In the genomic region with DNA sequence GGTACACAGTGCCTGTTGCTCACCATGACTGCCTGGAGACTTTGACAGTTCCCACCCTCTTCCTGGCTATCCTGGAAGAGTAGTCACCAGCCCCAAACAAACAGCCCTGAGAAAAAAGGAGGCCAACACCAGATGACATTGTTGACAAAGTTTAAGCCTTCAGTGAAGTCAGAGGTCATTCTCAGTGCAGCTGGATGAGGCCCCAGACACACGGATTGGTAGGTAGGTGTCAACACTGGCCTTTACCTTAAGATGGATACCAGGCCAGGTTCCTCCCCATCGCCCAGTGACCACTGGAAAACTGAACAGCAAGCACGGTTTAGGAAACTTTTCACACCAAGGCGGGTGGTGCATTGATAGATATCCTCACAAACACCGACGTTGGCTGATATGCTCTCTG, we compare ENCODE assay signal across 8 mouse cellular contexts. TPM values are rescaled to one million over a fixed set of nuclear protein-coding genes. Genes with fewer than 3 reads are reported as not detected.
DNase-seq lines count a peak whose midpoint lies in the region; ATAC-seq and TF ChIP-seq lines count a peak whose summit lies in the region.

No protein-coding gene starts in this region.

- no peaks in the 10 kb centered on the region for H3K27me3 ChIP-seq in kidney, embryonic 14.5 days (ENCODE audit: control insufficient read depth, insufficient read depth, low read length)
- no peaks in the 10 kb centered on the region for H3K27me3 ChIP-seq in hindbrain, embryonic 14.5 days (ENCODE audit: control insufficient read depth, insufficient read depth, low read length)
- no peaks in the 10 kb centered on the region for H3K27me3 ChIP-seq in midbrain, embryonic 14.5 days (ENCODE audit: control insufficient read depth, insufficient read depth, low read length)

- no peaks in the 10 kb centered on the region for H3K36me3 ChIP-seq in kidney, embryonic 14.5 days (ENCODE audit: control insufficient read depth, insufficient read depth, low read length)
- H3K36me3 ChIP-seq in hindbrain, embryonic 14.5 days (replicated peaks; ENCODE audit: control insufficient read depth, insufficient read depth): no peaks in the 10 kb centered on the region
- H3K36me3 ChIP-seq in midbrain, embryonic 14.5 days (ENCODE audit: control insufficient read depth, insufficient read depth, low read length): no peaks in the 10 kb centered on the region

- peak overlapping the region; percentile 42; the same call in 1 of the 2 replicates for H3K4me3 ChIP-seq in kidney, embryonic 14.5 days (ENCODE audit: low read length)
- peak overlapping the region; percentile 24 for H3K4me3 ChIP-seq in cortical plate, adult 2 months (ENCODE audit: insufficient read depth, low read length)
- H3K4me3 ChIP-seq in hindbrain, embryonic 14.5 days (replicated peaks; ENCODE audit: low read length): peak overlapping the region; percentile 34
- peak overlapping the region; percentile 45 for H3K4me3 ChIP-seq in midbrain, embryonic 14.5 days (replicated peaks; ENCODE audit: low read depth, low read length)

- no peak for TF ChIP-seq POLR2A in cortical plate, adult 2 months (IDR thresholded peaks at IDR 0.05; ENCODE audit: extremely low read depth, insufficient read depth, low read length)

- TF ChIP-seq CTCF in cortical plate, adult 2 months (IDR thresholded peaks at IDR 0.05; ENCODE audit: extremely low read depth, insufficient read depth, low read length): no peak

- peaks cover 18% of the 10 kb centered on the region for H3K4me1 ChIP-seq in kidney, embryonic 14.5 days (ENCODE audit: control insufficient read depth, insufficient read depth, low read length)
- H3K4me1 ChIP-seq in cortical plate, adult 2 months (ENCODE audit: control insufficient read depth, insufficient read depth, low read length): peaks cover 6% of the 10 kb centered on the region
- H3K4me1 ChIP-seq in hindbrain, embryonic 14.5 days (replicated peaks; ENCODE audit: control insufficient read depth, insufficient read depth, low read length): peaks cover 14% of the 10 kb centered on the region; the same call in 1 of the 2 replicates
- H3K4me1 ChIP-seq in midbrain, embryonic 14.5 days (ENCODE audit: control insufficient read depth, insufficient read depth, low read length): peaks cover 40% of the 10 kb centered on the region

- H3K9ac ChIP-seq in kidney, embryonic 14.5 days (ENCODE audit: low read depth, low read length): peak overlapping the region; percentile 54; the same call in 1 of the 2 replicates
- H3K9ac ChIP-seq in hindbrain, embryonic 14.5 days: peak overlapping the region; percentile 59
- H3K9ac ChIP-seq in midbrain, embryonic 14.5 days (replicated peaks; ENCODE audit: low read length): peak overlapping the region; percentile 59

- no peak for ATAC-seq in kidney, embryonic 14.5 days (ENCODE audit: low FRiP score, low TSS enrichment)
- no peak for ATAC-seq in hindbrain, embryonic 14.5 days (ENCODE audit: low FRiP score)
- ATAC-seq in midbrain, embryonic 14.5 days (ENCODE audit: low FRiP score, low TSS enrichment): no peak

- no peak for DNase-seq in kidney, postnatal 10 days
- no peak for DNase-seq in hindbrain, embryonic 14.5 days (ENCODE audit: low spot score)
- no peak for DNase-seq in midbrain, embryonic 14.5 days
- DNase-seq in left cerebral cortex, adult 9 months (ENCODE audit: low spot score in 2 of 2): no peak
- no peak for DNase-seq in kidney, postnatal 14 days
- no peak for DNase-seq in spleen, postnatal 4 days (ENCODE audit: low spot score in 2 of 2)

- H3K4me2 ChIP-seq in kidney, embryonic 14.5 days (replicated peaks; ENCODE audit: low read depth, low read length): peak overlapping the region; percentile 70
- peak overlapping the region; percentile 63 for H3K4me2 ChIP-seq in hindbrain, embryonic 14.5 days (replicated peaks)
- peak overlapping the region; percentile 76 for H3K4me2 ChIP-seq in midbrain, embryonic 14.5 days (ENCODE audit: low read length)

- 26% methylated on average over 6 of the region's 6 CpGs for WGBS in kidney, embryonic 14.5 days
- WGBS in hindbrain, embryonic 14.5 days: 38% methylated on average over 6 of the region's 6 CpGs
- 33% methylated on average over 6 of the region's 6 CpGs for WGBS in midbrain, embryonic 14.5 days

- peak overlapping the region; percentile 74 for H3K27ac ChIP-seq in kidney, embryonic 14.5 days (ENCODE audit: low read depth, low read length)
- H3K27ac ChIP-seq in cortical plate, adult 2 months (ENCODE audit: insufficient read depth, low read length): peak overlapping the region; percentile 22; the same call in 1 of the 2 replicates
- peak overlapping the region; percentile 53; the same call in 1 of the 2 replicates for H3K27ac ChIP-seq in hindbrain, embryonic 14.5 days
- peak overlapping the region; percentile 80 for H3K27ac ChIP-seq in midbrain, embryonic 14.5 days (replicated peaks; ENCODE audit: low read depth, low read length)

- H3K9me3 ChIP-seq in kidney, embryonic 14.5 days (ENCODE audit: control insufficient read depth, low read length): no peaks in the 10 kb centered on the region
- no peaks in the 10 kb centered on the region for H3K9me3 ChIP-seq in hindbrain, embryonic 14.5 days (ENCODE audit: control insufficient read depth, low read length)
- no peaks in the 10 kb centered on the region; the same call in 1 of the 2 replicates for H3K9me3 ChIP-seq in midbrain, embryonic 14.5 days (ENCODE audit: control insufficient read depth, low read length)

RNA-seq across cellular contexts. Expression of a gene that starts 13.4 kb away (rescaled TPM):
- polyA plus RNA-seq in kidney, embryonic 14.5 days (2014; fragmentation: Nextera tagmentation; extraction: Ambion mirVana): 20.8 and 28.6 TPM in 2 replicates
- 16.0 and 19.8 TPM in 2 replicates for polyA plus RNA-seq in cortical plate, adult 2 months (2012; rRNA removed)
- 26.3 and 29.0 TPM in 2 replicates for polyA plus RNA-seq in hindbrain, embryonic 14.5 days (2014; fragmentation: Nextera tagmentation; extraction: Ambion mirVana)
- 34.2 and 61.1 TPM in 2 replicates for polyA plus RNA-seq in midbrain, embryonic 14.5 days (2014; fragmentation: Nextera tagmentation; extraction: Ambion mirVana)

RNA-seq across cellular contexts. Expression of a gene that starts 18.7 kb away (rescaled TPM):
- 0.14 and 0.28 TPM in 2 replicates for polyA plus RNA-seq in kidney, embryonic 14.5 days (2014; fragmentation: Nextera tagmentation; extraction: Ambion mirVana)
- 0.13 and 0.19 TPM in 2 replicates for polyA plus RNA-seq in cortical plate, adult 2 months (2012; rRNA removed)
- polyA plus RNA-seq in hindbrain, embryonic 14.5 days (2014; fragmentation: Nextera tagmentation; extraction: Ambion mirVana): 0.20 and 0.23 TPM in 2 replicates
- polyA plus RNA-seq in midbrain, embryonic 14.5 days (2014; fragmentation: Nextera tagmentation; extraction: Ambion mirVana): 0.26 TPM in 1 of 2 replicates, not detected in the other

RNA-seq across cellular contexts. Expression of a gene that starts 55.3 kb away (rescaled TPM):
- polyA plus RNA-seq in kidney, embryonic 14.5 days (2014; fragmentation: Nextera tagmentation; extraction: Ambion mirVana): 1.7 and 4.0 TPM in 2 replicates
- polyA plus RNA-seq in cortical plate, adult 2 months (2012; rRNA removed): 11.4 and 13.7 TPM in 2 replicates
- 5.3 and 6.2 TPM in 2 replicates for polyA plus RNA-seq in hindbrain, embryonic 14.5 days (2014; fragmentation: Nextera tagmentation; extraction: Ambion mirVana)
- polyA plus RNA-seq in midbrain, embryonic 14.5 days (2014; fragmentation: Nextera tagmentation; extraction: Ambion mirVana): 0.31 and 6.4 TPM in 2 replicates

Comparison
In these comparisons a context has a peak if more than half of its experiments do, and no peak if none do; other contexts are left out.
1. H3K27ac ChIP-seq: peak in every context shown above with its lines; median percentile 80 in midbrain, embryonic 14.5 days; 74 in kidney, embryonic 14.5 days; 53 in hindbrain, embryonic 14.5 days; 22 in cortical plate, adult 2 months.